Mouse (Mus musculus): ENCODE data around the gene Zfp366.
A peak's percentile ranks its signal among the peaks of the same experiment; 100 is the strongest.
"Not testable (repeated sequence)": the region's sequence is repeated elsewhere in the genome, so short reads cannot be mapped to it uniquely, and the experiment has no call there.

Zfp366 gene

GRCm38 (mm10) chr13:99184155-99184886 is at the start of gene Zfp366:
Gene Zfp366, plus strand, starts transcription at chr13:99184823.
- no peak for DNase-seq (ENCODE audit: low read depth, low spot score)

DNA sequence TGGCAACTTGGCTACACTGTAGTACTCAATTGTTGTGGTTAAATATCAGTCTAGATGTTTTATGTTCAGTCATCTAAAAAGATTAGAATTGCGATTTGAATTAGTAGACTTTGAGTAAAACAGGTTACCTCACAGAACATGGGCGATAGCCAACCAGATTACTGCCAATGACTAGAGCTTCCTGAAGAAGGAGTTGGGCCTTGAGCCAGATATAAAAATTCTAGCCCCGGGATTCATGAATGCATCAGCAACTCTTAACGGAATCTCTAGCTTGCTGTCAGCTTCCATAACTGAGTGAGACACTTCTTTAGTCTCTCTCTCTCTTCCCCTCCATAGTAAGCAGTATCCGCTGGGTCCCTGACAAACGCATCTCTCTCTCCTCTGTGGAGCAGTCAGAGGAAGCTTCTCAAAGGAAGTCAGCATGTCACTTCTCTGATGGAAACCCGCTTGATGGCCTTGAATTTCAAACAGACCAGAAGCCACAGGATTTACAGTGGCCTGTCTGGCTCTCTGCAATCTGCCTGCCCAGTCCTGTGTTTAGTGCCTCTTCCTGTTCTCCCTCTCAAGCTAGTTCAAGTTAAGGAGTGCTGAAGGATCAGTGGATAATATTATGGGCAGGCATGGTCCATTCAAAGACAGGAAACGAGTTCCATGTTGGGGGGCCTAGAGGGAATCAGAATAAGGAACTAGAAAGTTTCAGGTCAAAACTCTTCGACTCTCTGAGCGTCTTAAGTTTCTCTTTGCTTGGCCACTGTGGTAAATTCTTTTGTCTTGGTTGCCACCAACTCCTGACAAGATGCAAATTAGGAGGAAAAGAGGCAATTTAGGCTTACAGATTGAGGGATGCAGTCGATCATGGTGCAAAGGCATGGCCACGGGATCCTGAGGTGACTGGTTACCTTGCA is 46.0 kb upstream of the Zfp366 start:
- DNase-seq (ENCODE audit: low read depth, low spot score) = no peak

GRCm38 (mm10) chr13:99146355-99146871 is 38.2 kb upstream of the Zfp366 start:
- DNase-seq (ENCODE audit: low read depth, low spot score) = no peak

DNA sequence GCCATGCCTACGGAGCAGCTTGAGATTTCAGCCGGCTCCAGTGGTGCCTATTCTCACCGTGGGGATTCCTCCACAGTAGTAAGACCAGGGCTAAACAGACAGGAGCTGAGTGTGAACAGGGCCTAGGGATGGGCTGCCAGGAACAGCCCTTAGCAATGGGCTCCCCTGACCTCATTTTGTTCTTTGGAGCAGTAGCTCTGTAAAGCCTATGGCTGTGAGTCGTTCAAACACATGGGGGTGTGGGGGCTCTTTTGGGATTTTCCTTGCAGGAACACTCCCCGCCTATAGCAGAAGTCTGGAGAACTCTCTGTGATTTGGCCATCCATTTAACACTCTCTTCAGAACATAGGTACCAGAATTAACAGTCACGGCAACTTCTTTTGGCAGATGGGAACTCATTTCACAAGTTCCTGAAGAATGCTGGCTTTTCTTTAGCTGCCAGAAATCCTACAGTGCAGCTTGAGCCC is 36.9 kb upstream of the Zfp366 start:
- no peak for DNase-seq (ENCODE audit: low read depth, low spot score)

DNA sequence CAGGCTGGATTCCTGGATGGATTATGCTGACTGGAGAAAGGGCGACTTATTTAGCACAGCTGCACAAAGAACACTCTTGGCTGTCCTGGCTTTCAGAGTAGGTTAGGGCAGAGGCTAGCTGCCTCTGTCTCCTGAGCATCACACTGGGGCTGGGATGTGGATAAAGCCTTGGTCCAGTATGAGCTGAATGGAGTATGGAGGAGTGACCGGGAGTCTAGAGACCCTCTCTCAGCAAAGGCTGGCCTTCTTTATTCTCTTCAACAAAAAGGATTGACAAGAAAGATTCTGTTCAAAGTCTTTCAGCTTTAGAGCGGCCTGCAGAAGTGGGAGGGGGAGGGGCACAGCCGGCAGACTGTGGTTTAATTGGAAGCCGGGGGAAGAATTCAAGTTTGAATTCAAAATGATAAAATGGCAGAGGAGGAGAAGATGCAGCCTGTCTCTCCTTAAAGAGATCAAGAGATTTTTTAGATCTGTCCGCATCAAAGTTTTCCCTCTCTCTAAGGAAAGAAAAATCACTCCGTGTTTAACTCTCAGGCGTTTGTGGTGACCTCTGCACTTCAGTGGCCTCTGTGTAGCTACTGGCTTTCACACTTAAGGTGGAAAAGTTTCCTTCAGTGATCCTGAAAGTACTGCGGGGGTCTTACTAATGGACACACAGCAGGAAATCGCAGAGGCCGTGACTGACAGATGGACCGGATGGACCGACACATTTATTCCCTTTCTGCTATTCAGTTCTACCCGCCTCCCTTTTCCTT is 34.9 kb upstream of the Zfp366 start:
- no peak for DNase-seq (ENCODE audit: low read depth, low spot score)

DNA sequence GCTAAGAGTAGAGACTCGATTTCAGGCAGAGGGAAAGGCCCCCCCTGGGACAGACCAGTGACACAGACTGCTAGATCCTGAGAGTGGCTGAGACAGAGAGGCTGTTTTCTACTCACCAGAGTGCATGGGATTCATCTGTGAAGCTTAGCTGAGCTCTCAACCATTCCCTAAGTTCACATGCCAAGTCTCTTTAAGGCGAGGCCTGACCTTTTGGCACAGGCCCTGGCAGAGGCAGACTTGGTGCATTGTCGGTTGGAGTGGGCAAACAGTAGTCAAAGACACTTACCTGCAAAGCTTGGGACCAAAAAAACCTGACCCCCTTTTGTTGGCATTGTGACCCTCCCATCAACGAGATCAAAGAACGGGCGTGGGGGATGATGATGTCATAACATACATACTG is 34.0 kb upstream of the Zfp366 start:
- no peak for DNase-seq (ENCODE audit: low read depth, low spot score)

DNA sequence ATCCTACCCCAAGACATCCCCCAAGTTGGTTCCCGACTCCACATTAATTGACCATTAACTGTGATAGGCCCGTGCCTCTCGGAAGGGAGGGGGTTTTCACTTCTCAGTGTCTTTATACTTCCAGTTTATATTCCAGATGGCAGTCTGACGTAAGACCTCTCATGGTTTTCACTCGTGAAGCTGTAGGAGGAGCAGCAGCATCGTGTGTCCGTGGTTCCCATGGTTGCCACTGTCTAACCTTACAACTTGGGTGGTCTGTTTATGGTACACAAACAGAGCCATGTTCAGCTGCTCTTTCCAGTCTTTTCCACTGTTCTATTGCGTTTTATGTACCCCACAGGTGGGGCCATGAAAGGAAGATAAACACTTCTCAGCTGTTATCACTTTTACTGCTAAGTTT is 33.5 kb upstream of the Zfp366 start:
- peak; percentile 49 for DNase-seq (ENCODE audit: low read depth, low spot score)

GRCm38 (mm10) chr13:99152305-99152930 is 32.2 kb upstream of the Zfp366 start:
- peak; percentile 34 for DNase-seq (ENCODE audit: low read depth, low spot score)

- DNase-seq (ENCODE audit: low read depth, low spot score) = no peak
These were observed 26.9 kb upstream of the Zfp366 start for GRCm38 (mm10) chr13:99157709-99158108.

DNA sequence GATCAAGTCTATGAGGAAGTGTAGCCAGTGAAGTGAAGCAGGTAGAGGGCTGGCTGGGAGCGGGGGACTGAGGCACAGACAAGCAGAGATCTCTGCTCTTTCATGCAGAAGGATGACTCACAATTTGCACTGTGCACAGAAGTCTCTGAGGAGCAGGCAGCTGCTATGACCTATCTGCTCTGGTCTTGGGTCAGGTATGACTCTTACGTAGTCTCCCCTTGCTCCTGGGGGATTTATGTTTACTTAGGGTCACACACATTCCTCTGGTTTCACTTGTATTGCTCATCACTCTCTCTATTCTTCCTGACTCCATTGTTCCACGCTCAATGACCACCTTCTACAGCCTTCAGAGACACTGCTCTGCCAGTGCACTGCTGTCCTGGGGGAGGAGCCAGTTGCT is 25.9 kb upstream of the Zfp366 start:
- DNase-seq (ENCODE audit: low read depth, low spot score) = no peak

DNA sequence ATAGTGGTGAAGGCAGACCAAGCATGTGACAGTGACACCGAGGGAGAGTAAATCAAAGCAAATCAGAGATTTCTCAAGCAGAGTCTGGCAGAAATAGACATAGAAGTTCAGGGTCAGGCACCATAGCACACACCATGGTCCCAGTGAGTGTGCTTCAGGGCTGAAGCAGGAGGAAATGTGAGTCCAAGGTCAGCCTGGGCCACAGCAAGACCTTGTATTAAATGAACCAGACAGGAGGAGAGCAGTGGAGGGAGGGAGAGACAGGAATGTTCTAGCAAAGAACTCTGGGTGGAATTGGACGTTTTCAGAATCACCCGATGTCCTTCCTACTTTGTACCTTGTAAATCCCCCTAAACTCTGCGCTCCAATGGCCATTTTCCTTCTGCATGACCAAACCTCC is 21.6 kb upstream of the Zfp366 start:
- no peak for DNase-seq (ENCODE audit: low read depth, low spot score)

GRCm38 (mm10) chr13:99163521-99164359 is 20.9 kb upstream of the Zfp366 start:
- peak; percentile 21 for DNase-seq (ENCODE audit: low read depth, low spot score)

DNA sequence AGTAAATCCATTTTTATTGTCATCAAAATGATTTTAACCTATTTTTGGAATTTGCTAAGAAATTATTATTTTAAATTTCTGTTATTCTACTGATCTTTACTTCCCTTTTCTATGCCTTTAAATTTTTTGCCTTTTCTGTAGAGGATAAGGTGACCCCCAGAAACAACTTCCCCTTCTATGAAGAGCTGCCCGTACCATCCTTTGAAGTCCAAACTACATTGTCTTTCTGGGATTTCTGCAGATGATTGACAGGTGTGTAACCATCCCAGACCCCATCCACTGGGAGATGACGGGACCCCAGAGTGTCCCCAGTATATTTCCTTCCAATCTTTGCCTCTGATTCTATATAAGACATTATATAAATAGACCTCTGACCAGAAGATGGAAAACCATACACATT is 20.3 kb upstream of the Zfp366 start:
- DNase-seq (ENCODE audit: low read depth, low spot score) = no peak

DNA sequence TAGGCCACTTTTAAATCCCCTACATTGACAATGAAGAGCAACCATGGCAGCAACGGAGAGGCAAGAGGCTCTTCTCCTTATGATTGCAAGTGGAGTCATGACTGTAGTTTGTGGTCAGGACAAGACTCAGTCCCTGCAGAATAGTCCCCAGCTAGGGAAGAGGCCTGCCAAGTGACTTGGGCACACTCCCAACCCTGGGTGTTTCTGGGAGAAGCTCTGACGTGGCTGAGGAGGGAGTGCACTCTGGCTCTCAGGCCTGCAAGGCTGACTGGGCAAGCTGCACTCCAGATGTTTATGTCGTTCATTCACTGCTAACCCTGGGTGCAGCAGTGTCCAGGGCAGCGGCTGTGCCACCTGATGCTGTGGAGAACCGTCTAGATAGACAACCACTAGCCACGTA is 15.2 kb upstream of the Zfp366 start:
- DNase-seq (ENCODE audit: low read depth, low spot score) = no peak

GRCm38 (mm10) chr13:99170337-99170736 is 14.3 kb upstream of the Zfp366 start:
- peak; percentile 20 for DNase-seq (ENCODE audit: low read depth, low spot score)

DNA sequence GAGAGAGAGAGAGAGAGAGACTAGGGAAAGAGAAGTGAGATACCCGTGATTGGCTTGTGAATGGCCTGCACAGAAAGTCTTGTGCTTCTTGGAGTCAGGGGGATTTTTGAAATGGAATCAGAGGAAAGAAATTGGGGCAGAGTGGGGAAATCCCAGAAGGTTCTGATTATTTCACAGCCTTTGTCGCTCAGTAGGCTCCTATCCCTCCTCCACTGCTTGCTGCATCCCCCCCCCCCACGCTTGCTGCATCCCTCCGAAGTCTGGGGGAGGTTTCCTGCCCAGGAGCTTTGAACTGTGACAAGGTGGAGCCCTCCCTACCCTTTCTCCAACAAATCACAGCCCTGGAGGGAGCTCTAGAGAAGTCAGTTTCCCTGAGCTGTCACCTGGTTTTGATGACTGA is 10.8 kb upstream of the Zfp366 start:
- peak; percentile 64 for DNase-seq (ENCODE audit: low read depth, low spot score)

DNA sequence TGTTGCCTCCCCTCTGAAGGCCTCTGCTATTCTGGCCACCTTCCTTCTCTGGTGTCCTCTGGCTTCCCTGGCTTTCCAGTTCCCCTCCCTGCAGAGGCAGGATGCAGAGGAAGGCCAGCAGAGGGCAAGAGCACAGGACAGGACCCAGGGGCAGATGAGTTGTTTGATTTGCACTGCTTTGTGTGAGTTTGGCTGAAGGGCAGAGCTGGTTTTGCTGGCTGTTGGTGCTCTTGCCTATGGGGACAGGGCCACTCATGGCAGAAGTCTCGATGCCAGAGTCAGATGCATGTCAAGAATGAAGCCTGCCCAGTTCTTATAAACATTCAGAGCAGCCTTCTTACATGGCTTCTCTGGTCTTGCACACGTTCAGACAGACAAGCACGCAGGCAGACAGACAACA is 1.8 kb upstream of the Zfp366 start:
- DNase-seq (ENCODE audit: low read depth, low spot score) = not testable (repeated sequence)

DNA sequence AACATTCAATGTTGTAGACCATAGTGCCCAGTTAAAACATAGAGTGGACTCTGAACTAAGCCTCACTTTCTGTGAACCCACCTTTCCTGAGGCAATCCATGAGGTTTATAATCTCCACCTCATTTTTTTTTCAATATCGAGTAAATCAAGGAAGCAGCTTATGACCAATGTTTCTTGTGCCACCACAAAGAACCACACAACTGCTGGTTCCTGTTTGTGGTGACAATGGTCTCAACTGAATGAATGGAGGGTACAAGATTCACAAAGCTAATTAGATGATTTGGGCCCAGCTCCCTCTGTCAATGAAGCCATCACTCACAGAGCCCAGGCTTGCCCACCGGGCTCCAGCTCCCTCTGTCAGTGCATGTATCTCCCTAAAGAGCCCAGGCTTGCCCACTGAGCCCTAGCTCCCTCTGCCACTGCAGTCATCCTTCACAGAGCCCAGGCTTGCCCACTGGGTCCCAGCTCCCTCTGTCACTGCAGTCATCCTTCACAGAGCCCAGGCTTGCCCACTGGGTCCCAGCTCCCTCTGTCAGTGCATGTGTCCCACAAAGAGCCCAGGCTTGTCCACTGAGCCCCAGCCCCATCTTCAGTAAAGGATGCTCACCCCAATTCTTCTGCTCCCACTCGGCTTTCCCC is 1.2 kb upstream of the Zfp366 start:
- no peak for DNase-seq (ENCODE audit: low read depth, low spot score)

DNA sequence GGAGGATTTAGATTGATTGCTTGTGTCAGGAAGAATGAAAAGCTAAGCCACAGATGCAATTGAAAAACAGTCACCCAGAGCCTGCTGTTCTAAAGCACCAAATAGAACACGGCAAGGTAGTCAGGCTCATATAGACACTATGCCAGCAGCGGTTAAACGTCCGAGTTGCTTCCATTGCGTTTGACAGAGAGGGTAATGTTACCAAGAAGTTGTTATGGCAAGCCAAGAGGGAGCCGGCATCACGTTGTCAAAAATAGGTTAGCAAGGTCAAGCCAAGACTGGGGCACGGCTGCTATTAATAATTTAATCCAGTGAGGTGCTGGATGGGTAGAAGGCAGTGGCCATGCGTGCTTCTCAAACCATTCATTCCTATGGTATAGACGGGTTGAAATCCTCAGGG is 950 bp downstream of the Zfp366 start:
- DNase-seq (ENCODE audit: low read depth, low spot score) = no peak

Data from mesoderm, embryonic 11.5 days (tissue).